Mouse (Mus musculus) CH12.LX (cell line): ENCODE measurements around the gene Fbxl20. TPM values are rescaled to one million over a fixed set of nuclear protein-coding genes. Genes with fewer than 3 reads are reported as not detected.

Experiments used
- DNase-seq: peaks from one replicate; pipeline ENCODE4 v3.0.0-alpha.2; 2013; ENCODE audit errors: extremely low read depth
- H3K27ac ChIP-seq: 2 replicates; pipeline ENCODE4 v1.5.1; 2012; ENCODE audit warnings: low read depth, mild to moderate bottlenecking, control low read depth, moderate library complexity; ENCODE audit not compliant: insufficient read depth
- H3K27me3 ChIP-seq: replicated peaks from 2 replicates; pipeline ENCODE3; 2012; ENCODE audit warnings: inconsistent platforms
- H3K36me3 ChIP-seq, 2 experiments: replicated peaks in 1 of 2; 2 replicates each; pipeline versions ENCODE3 to v1.6.1; 2012; ENCODE audit warnings: inconsistent platforms in 1 of 2, low read length in 1 of 2, mild to moderate bottlenecking in 1 of 2, mixed read lengths in 1 of 2, moderate library complexity in 1 of 2; ENCODE audit not compliant: control insufficient read depth in 1 of 2, insufficient read depth in 1 of 2
- H3K4me1 ChIP-seq, 2 experiments: 2 replicates each; pipeline ENCODE4 v1.6.1; 2012; ENCODE audit warnings: inconsistent platforms in 1 of 2, moderate library complexity in 1 of 2; ENCODE audit not compliant: insufficient read depth in 2 of 2, control insufficient read depth in 1 of 2
- H3K4me2 ChIP-seq: 2 replicates; pipeline ENCODE4 v1.6.1; 2012; ENCODE audit warnings: low read depth, mild to moderate bottlenecking, control low read depth; ENCODE audit not compliant: poor library complexity, insufficient read depth, severe bottlenecking
- H3K4me3 ChIP-seq, 3 experiments: fragments of 150-350 bp in 1 of 3; sonication (generic) in 1 of 3; replicated peaks in 1 of 3; 2 replicates each; pipeline versions ENCODE3 to v1.5.1; 2011 to 2012; ENCODE audit warnings: low read depth in 2 of 3, low read length in 2 of 3, mild to moderate bottlenecking in 2 of 3, moderate library complexity in 2 of 3, control low read depth in 1 of 3, improper control_type of control experiment in 1 of 3, inconsistent platforms in 1 of 3, mixed read lengths in 1 of 3; ENCODE audit not compliant: poor library complexity in 1 of 3
- H3K79me2 ChIP-seq: replicated peaks from 2 replicates; pipeline ENCODE4 v1.6.1; 2012; ENCODE audit warnings: mild to moderate bottlenecking, moderate library complexity; ENCODE audit not compliant: control insufficient read depth, poor library complexity, insufficient read depth, severe bottlenecking; ENCODE audit errors: extremely low read depth
- H3K9ac ChIP-seq: 2 replicates; pipeline ENCODE4 v1.6.1; 2012; ENCODE audit warnings: low read depth, mild to moderate bottlenecking, control low read depth, moderate library complexity; ENCODE audit not compliant: insufficient read depth
- H3K9me3 ChIP-seq: replicated peaks from 2 replicates; pipeline ENCODE3; 2012; ENCODE audit warnings: low read length, inconsistent platforms, mixed read lengths
- BHLHE40 ChIP-seq: IDR thresholded peaks from 2 replicates; pipeline ENCODE4 v1.6.1; 2011; ENCODE audit warnings: mild to moderate bottlenecking, low read depth, low read length, improper control_type of control experiment
- CHD1 ChIP-seq: IDR thresholded peaks from 2 replicates; pipeline ENCODE4 v1.6.1; 2012; ENCODE audit warnings: low read depth, low read length, improper control_type of control experiment, inconsistent platforms
- CHD2 ChIP-seq: IDR thresholded peaks from 2 replicates; pipeline ENCODE4 v1.6.1; 2011; ENCODE audit warnings: low read length, improper control_type of control experiment
- CTCF ChIP-seq, 2 experiments: IDR thresholded peaks in 1 of 2; conservative IDR thresholded peaks in 1 of 2; 2 replicates each; pipeline ENCODE4 v1.5.1; 2011 to 2012; ENCODE audit warnings: low read depth in 2 of 2, low read length in 2 of 2, improper control_type of control experiment in 1 of 2, inconsistent platforms in 1 of 2, mild to moderate bottlenecking in 1 of 2, moderate library complexity in 1 of 2
- E2F4 ChIP-seq: IDR thresholded peaks from 2 replicates; pipeline ENCODE4 v1.6.1; 2011; ENCODE audit warnings: low read depth, low read length, improper control_type of control experiment; ENCODE audit not compliant: insufficient replicate concordance
- ELF1 ChIP-seq: IDR thresholded peaks from 2 replicates; pipeline ENCODE4 v1.6.1; 2014; ENCODE audit warnings: low read depth, mild to moderate bottlenecking, inconsistent platforms, low read length, improper control_type of control experiment
- EP300 ChIP-seq: IDR thresholded peaks from 2 replicates; pipeline ENCODE4 v1.6.1; 2011; ENCODE audit warnings: low read length, improper control_type of control experiment
- ETS1 ChIP-seq: conservative IDR thresholded peaks from 2 replicates; pipeline ENCODE4 v1.6.1; 2012; ENCODE audit warnings: low read depth, mild to moderate bottlenecking, inconsistent platforms, low read length, improper control_type of control experiment, moderate library complexity
- GABPA ChIP-seq: IDR thresholded peaks from 2 replicates; pipeline ENCODE4 v1.6.1; 2012; ENCODE audit warnings: low read depth, low read length, improper control_type of control experiment, inconsistent platforms; ENCODE audit not compliant: insufficient replicate concordance
- HCFC1 ChIP-seq: IDR thresholded peaks from 2 replicates; pipeline ENCODE4 v1.6.1; 2012; ENCODE audit warnings: low read depth, mild to moderate bottlenecking, inconsistent platforms, low read length, improper control_type of control experiment
- IRF4 ChIP-seq: IDR thresholded peaks from 2 replicates; pipeline ENCODE4 v1.6.1; 2014; ENCODE audit warnings: low read depth, mild to moderate bottlenecking, inconsistent platforms, low read length, improper control_type of control experiment
- JUN ChIP-seq: IDR thresholded peaks from 2 replicates; pipeline ENCODE4 v1.6.1; 2011; ENCODE audit warnings: low read depth, mild to moderate bottlenecking, low read length, improper control_type of control experiment, moderate library complexity; ENCODE audit not compliant: insufficient read depth
- JUND ChIP-seq: conservative IDR thresholded peaks from 2 replicates; pipeline ENCODE4 v1.6.1; 2011; ENCODE audit warnings: low read depth, low read length, improper control_type of control experiment
- KAT2A ChIP-seq: IDR thresholded peaks from 2 replicates; pipeline ENCODE4 v1.6.1; 2012; ENCODE audit warnings: low read length, improper control_type of control experiment, inconsistent platforms; ENCODE audit not compliant: insufficient replicate concordance
- MAFK ChIP-seq: IDR thresholded peaks from 2 replicates; pipeline ENCODE4 v1.6.1; 2011; ENCODE audit warnings: low read length, improper control_type of control experiment; ENCODE audit not compliant: insufficient replicate concordance
- MAX ChIP-seq: IDR thresholded peaks from 2 replicates; pipeline ENCODE4 v1.6.1; 2011; ENCODE audit warnings: low read length, improper control_type of control experiment
- MAZ ChIP-seq: IDR thresholded peaks from 2 replicates; pipeline ENCODE4 v1.6.1; 2012; ENCODE audit warnings: low read depth, mild to moderate bottlenecking, inconsistent platforms, low read length, improper control_type of control experiment, moderate library complexity
- MEF2A ChIP-seq: IDR thresholded peaks from 2 replicates; pipeline ENCODE4 v1.6.1; 2014; ENCODE audit warnings: low read depth, mild to moderate bottlenecking, inconsistent platforms, low read length, improper control_type of control experiment, borderline replicate concordance
- MXI1 ChIP-seq: IDR thresholded peaks from 2 replicates; pipeline ENCODE4 v1.6.1; 2011; ENCODE audit warnings: mild to moderate bottlenecking, low read depth, low read length, improper control_type of control experiment
- MYC ChIP-seq: IDR thresholded peaks from 2 replicates; pipeline ENCODE4 v1.6.1; 2011; ENCODE audit warnings: low read depth, mild to moderate bottlenecking, improper control_type of control experiment, low read length
- NELFE ChIP-seq: IDR thresholded peaks from 2 replicates; pipeline ENCODE4 v1.6.1; 2011; ENCODE audit warnings: low read depth, low read length, improper control_type of control experiment
- NRF1 ChIP-seq: IDR thresholded peaks from 2 replicates; pipeline ENCODE4 v1.6.1; 2014; ENCODE audit warnings: low read depth, mild to moderate bottlenecking, inconsistent platforms, low read length, improper control_type of control experiment, moderate library complexity
- PAX5 ChIP-seq: IDR thresholded peaks from 2 replicates; pipeline ENCODE4 v1.6.1; 2012; ENCODE audit warnings: low read length, inconsistent platforms, mixed read lengths
- POLR2A ChIP-seq: IDR thresholded peaks from 2 replicates; pipeline ENCODE4 v1.6.1; 2011; ENCODE audit warnings: low read depth, mild to moderate bottlenecking, improper control_type of control experiment, low read length
- POLR2AphosphoS2 ChIP-seq: IDR thresholded peaks from 2 replicates; pipeline ENCODE4 v1.6.1; 2011; ENCODE audit warnings: low read depth, low read length, improper control_type of control experiment
- RAD21 ChIP-seq: IDR thresholded peaks from 2 replicates; pipeline ENCODE4 v1.6.1; 2011; ENCODE audit warnings: low read depth, mild to moderate bottlenecking, low read length, improper control_type of control experiment, moderate library complexity
- RCOR1 ChIP-seq: conservative IDR thresholded peaks from 2 replicates; pipeline ENCODE4 v1.6.1; 2012; ENCODE audit warnings: low read depth, mild to moderate bottlenecking, inconsistent platforms, low read length, improper control_type of control experiment
- SIN3A ChIP-seq: IDR thresholded peaks from 2 replicates; pipeline ENCODE4 v1.6.1; 2012; ENCODE audit warnings: low read length, improper control_type of control experiment, inconsistent platforms
- SMC3 ChIP-seq: IDR thresholded peaks from 2 replicates; pipeline ENCODE4 v1.6.1; 2011; ENCODE audit warnings: low read depth, low read length, improper control_type of control experiment
- TBP ChIP-seq: conservative IDR thresholded peaks from 2 replicates; pipeline ENCODE4 v1.6.1; 2011; ENCODE audit warnings: low read depth, low read length, improper control_type of control experiment
- TCF12 ChIP-seq: IDR thresholded peaks from 2 replicates; pipeline ENCODE4 v1.6.1; 2014; ENCODE audit warnings: low read depth, mild to moderate bottlenecking, inconsistent platforms, low read length, improper control_type of control experiment
- UBTF ChIP-seq: IDR thresholded peaks from 2 replicates; pipeline ENCODE4 v1.6.1; 2012; ENCODE audit warnings: low read depth, mild to moderate bottlenecking, inconsistent platforms, low read length, improper control_type of control experiment, moderate library complexity
- USF1 ChIP-seq: IDR thresholded peaks from 2 replicates; pipeline ENCODE4 v1.6.1; 2014; ENCODE audit warnings: low read depth, mild to moderate bottlenecking, inconsistent platforms, low read length, improper control_type of control experiment
- USF2 ChIP-seq: conservative IDR thresholded peaks from 2 replicates; pipeline ENCODE4 v1.6.1; 2011; ENCODE audit warnings: low read depth, low read length, improper control_type of control experiment
- ZC3H11A ChIP-seq: IDR thresholded peaks from 2 replicates; pipeline ENCODE4 v1.6.1; 2012; ENCODE audit warnings: low read depth, mild to moderate bottlenecking, inconsistent platforms, low read length, improper control_type of control experiment
- ZKSCAN1 ChIP-seq: IDR thresholded peaks from 2 replicates; pipeline ENCODE4 v1.6.1; 2012; ENCODE audit warnings: low read depth, inconsistent platforms, low read length, improper control_type of control experiment, borderline replicate concordance
- ZMIZ1 ChIP-seq: IDR thresholded peaks from 2 replicates; pipeline ENCODE4 v1.6.1; 2012; ENCODE audit warnings: low read depth, mild to moderate bottlenecking, inconsistent platforms, low read length, improper control_type of control experiment
- ZNF384 ChIP-seq: IDR thresholded peaks from 2 replicates; pipeline ENCODE4 v1.6.1; 2012; ENCODE audit warnings: low read depth, low read length, improper control_type of control experiment, inconsistent platforms
- dilution Hi-C: fragments of 300-500 bp; cut with MboI; formaldehyde crosslinking; loops from 2 replicates; pipeline ENCODE4 v1.14.3; 2020; ENCODE audit warnings: low sequenced_read_pairs; ENCODE audit not compliant: extremely low pct_unique_long_range_greater_than_20kb, extremely low pct_ligation_motif_present
- in situ Hi-C: fragments of 300-500 bp; cut with MboI; formaldehyde crosslinking; loops from 3 replicates; pipeline ENCODE4 v1.14.3; 2019; ENCODE audit warnings: low sequenced_read_pairs, low pct_ligation_motif_present, low pct_unique_long_range_greater_than_20kb, mixed read lengths
- polyA plus RNA-seq: library from polyadenylated mRNA; unstranded; fragments of >175 nt; gene quantifications from 2 replicates; pipeline ENCODE4 v1.2.1, GENCODE M21; 2012; ENCODE audit warnings: low read depth; ENCODE audit not compliant: insufficient read length
- total RNA-seq, 2 experiments: library from RNA; depleted of rRNA; stranded (reverse); fragments of 300-350 nt in 1 of 2; fragments of >200 nt in 1 of 2; gene quantifications; 2 replicates each; pipeline ENCODE4 v1.2.3; 2012 to 2014

The Fbxl20 gene
- total and polyA plus RNA-seq, 3 experiments, result 6.4 to 9.0 (median 7.9) TPM

DNA sequence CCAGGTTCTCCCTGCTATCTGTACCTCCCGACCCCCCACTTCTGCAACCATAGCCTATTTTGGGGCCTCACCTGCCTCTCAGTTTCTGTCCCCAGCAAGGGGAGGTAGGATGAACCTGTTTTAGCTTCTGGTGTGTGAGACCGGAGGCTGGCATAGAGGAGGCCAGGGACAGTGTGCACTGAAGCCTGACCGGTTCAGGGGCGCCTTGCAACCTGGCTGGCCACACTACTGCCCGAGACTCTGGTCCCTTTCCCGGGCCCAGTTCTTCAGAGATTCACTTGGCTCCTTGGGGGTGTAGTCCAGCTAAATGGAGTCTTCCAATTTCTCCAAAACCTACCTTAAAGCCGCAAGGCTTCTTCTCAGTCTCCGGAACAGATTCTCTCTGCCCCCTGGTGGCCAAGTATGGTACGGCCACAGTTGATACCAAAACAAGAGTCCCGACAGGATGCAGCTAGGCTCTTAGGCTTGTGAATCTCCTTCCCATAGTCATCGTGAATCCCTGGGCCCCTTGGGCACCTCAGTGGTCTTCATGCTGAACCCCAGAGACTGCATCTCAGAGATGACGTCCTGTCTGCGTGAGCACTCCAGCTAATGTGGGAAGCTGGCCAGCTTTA lies 74.9 kb downstream of the Fbxl20 start:
- peaks cover 10% of the 10 kb centered on the region for H3K27me3 ChIP-seq
- H3K79me2 ChIP-seq, result no peaks in the 10 kb centered on the region
- H3K9ac ChIP-seq, result no peak overlapping the region
- TF ChIP-seq SIN3A (no peak; the same call in 1 of the 2 replicates), CHD2 (no peak), MAZ (no peak), POLR2A (no peak), ZNF384 (no peak), MAFK (no peak), ZMIZ1 (no peak), TCF12 (peak; percentile 38; the same call in 1 of the 2 replicates), HCFC1 (no peak), MYC (0 out of 2 replicates have a peak, but pooled peaks have one; percentile 38), USF2 (no peak), POLR2AphosphoS2 (no peak), CTCF (conservative IDR thresholded peaks at IDR 0.05 in 1 of 2, IDR thresholded peaks at IDR 0.05 in 1 of 2; ENCODE audit: low read depth in 2 of 2, low read length in 2 of 2) (peak; percentile 92 to 98), JUN (no peak), UBTF (no peak), EP300 (no peak), CHD1 (no peak), NRF1 (no peak), PAX5 (no peak), MXI1 (no peak), E2F4 (no peak), ZC3H11A (peak; percentile 87), BHLHE40 (no peak), MAX (no peak), ZKSCAN1 (no peak), KAT2A (no peak), JUND (peak; percentile 45), NELFE (peak; percentile 58; the same call in 1 of the 2 replicates), USF1 (no peak), MEF2A (no peak), SMC3 (peak; percentile 99), RCOR1 (no peak), TBP (no peak), IRF4 (peak; percentile 18; the same call in 1 of the 2 replicates), RAD21 (peak; percentile 95), ETS1 (no peak), GABPA (no peak), ELF1 (no peak)
- in situ Hi-C loops, result no loop called here
- H3K4me1 ChIP-seq, result peaks cover 0 to 13% of the 10 kb centered on the region in 2 experiments; a peak in 2 of 4 replicates
- no peak overlapping the region for H3K27ac ChIP-seq
- H3K4me2 ChIP-seq, result peak overlapping the region; percentile 65
- H3K36me3 ChIP-seq, result no peaks in the 10 kb centered on the region
- dilution Hi-C loops, result no loop called here
- no peaks in the 10 kb centered on the region for H3K9me3 ChIP-seq
- DNase-seq, result peak; percentile 90
- H3K4me3 ChIP-seq, result peak overlapping the region in 2 of 3 experiments; percentile 27 to 29
